Mouse (Mus musculus): ENCODE measurements around the gene Gm45713.

- TF ChIP-seq ZNF384 (IDR thresholded peaks at IDR 0.05; ENCODE audit: low read depth, low read length) (no peak), HCFC1 (IDR thresholded peaks at IDR 0.05; ENCODE audit: borderline replicate concordance, insufficient read depth, low read length) (no peak)
Observed at GRCm38 (mm10) chr7:45103652-45104180, 32.3 kb downstream of the Gm45713 start, which contains the start of gene Fcgrt.

Measured in ES-E14 (cell line).